Mouse (Mus musculus): ENCODE results near the gene Olfr214. TPM values are rescaled to one million over a fixed set of nuclear protein-coding genes. Genes with fewer than 3 reads are reported as not detected.
"Not testable (repeated sequence)": the region's sequence is repeated elsewhere in the genome, so short reads cannot be mapped to it uniquely, and the experiment has no call there.

Olfr214 gene
- not detected in 2 replicates for total RNA-seq (2014; rRNA removed)
- polyA plus RNA-seq (2012; rRNA removed): not detected in 2 replicates

- 84% methylated on average over 1 of the region's 1 CpGs for WGBS
- no peaks in the 10 kb centered on the region for H3K36me3 ChIP-seq (ENCODE audit: control insufficient read depth, insufficient read depth, low read length)
- DNase-seq (ENCODE audit: extremely low read depth, low read depth, low spot score): no peak
- no peak within 1 kb of the TSS for H3K9ac ChIP-seq (ENCODE audit: low read depth, low read length)
- H3K27me3 ChIP-seq (ENCODE audit: control insufficient read depth, insufficient read depth, low read length): peaks cover 2% of the 10 kb centered on the region; the same call in 1 of the 2 replicates
- H3K4me3 ChIP-seq (ENCODE audit: insufficient read depth, low read depth, low read length): no peak within 1 kb of the TSS
- H3K27ac ChIP-seq (replicated peaks; ENCODE audit: insufficient read depth, low read depth, low read length): no peak within 1 kb of the TSS
- TF ChIP-seq POLR2A (IDR thresholded peaks at IDR 0.05; ENCODE audit: extremely low read depth, insufficient read depth, low read length) (no peak), CTCF (IDR thresholded peaks at IDR 0.05; ENCODE audit: low read depth, low read length) (no peak)
- H3K4me1 ChIP-seq (ENCODE audit: control insufficient read depth, insufficient read depth, low read length): no peaks in the 10 kb centered on the region
- no peaks in the 10 kb centered on the region for H3K79me2 ChIP-seq (ENCODE audit: control insufficient read depth, insufficient read depth, low read length)
These were observed at the start of gene Olfr214 for GRCm38 (mm10) chr6:116553935-116554334. TSS of gene Olfr214 (plus strand) at chr6:116554235.

- H3K36me3 ChIP-seq (ENCODE audit: control insufficient read depth, insufficient read depth, low read length); DNase-seq (ENCODE audit: extremely low read depth, low read depth, low spot score); H3K9ac ChIP-seq (ENCODE audit: low read depth, low read length); H3K27me3 ChIP-seq (ENCODE audit: control insufficient read depth, insufficient read depth, low read length); H3K4me3 ChIP-seq (ENCODE audit: insufficient read depth, low read depth, low read length); H3K79me2 ChIP-seq (ENCODE audit: control insufficient read depth, insufficient read depth, low read length); H3K4me1 ChIP-seq (ENCODE audit: control insufficient read depth, insufficient read depth, low read length); H3K27ac ChIP-seq (replicated peaks; ENCODE audit: insufficient read depth, low read depth, low read length): not testable (repeated sequence)
- 92% methylated on average over 20 of the region's 20 CpGs for WGBS
These were observed 47.6 kb upstream of the Olfr214 start, which contains the start of gene Olfr212 for GRCm38 (mm10) chr6:116506302-116507003. TSS of gene Olfr212 (plus strand) at chr6:116506516.

GRCm38 (mm10) chr6:116514832-116515231 is 39.2 kb upstream of the Olfr214 start:
- no peaks in the 10 kb centered on the region for H3K79me2 ChIP-seq (ENCODE audit: control insufficient read depth, insufficient read depth, low read length)
- no peak overlapping the region for H3K4me3 ChIP-seq (ENCODE audit: insufficient read depth, low read depth, low read length)
- TF ChIP-seq CTCF (IDR thresholded peaks at IDR 0.05; ENCODE audit: low read depth, low read length) (no peak), POLR2A (IDR thresholded peaks at IDR 0.05; ENCODE audit: extremely low read depth, insufficient read depth, low read length) (no peak)
- H3K9ac ChIP-seq (ENCODE audit: low read depth, low read length): no peak overlapping the region
- no peaks in the 10 kb centered on the region for H3K36me3 ChIP-seq (ENCODE audit: control insufficient read depth, insufficient read depth, low read length)
- H3K27me3 ChIP-seq (ENCODE audit: control insufficient read depth, insufficient read depth, low read length): no peaks in the 10 kb centered on the region
- no peaks in the 10 kb centered on the region for H3K4me1 ChIP-seq (ENCODE audit: control insufficient read depth, insufficient read depth, low read length)
- no peak for DNase-seq (ENCODE audit: extremely low read depth, low read depth, low spot score)
- no peak overlapping the region for H3K27ac ChIP-seq (replicated peaks; ENCODE audit: insufficient read depth, low read depth, low read length)

GRCm38 (mm10) chr6:116538156-116538555 is 15.9 kb upstream of the Olfr214 start, which contains the start of gene Olfr213:
TSS of gene Olfr213 (plus strand) at chr6:116538456.
- no peak within 1 kb of the TSS for H3K9ac ChIP-seq (ENCODE audit: low read depth, low read length)
- no peaks in the 10 kb centered on the region for H3K27me3 ChIP-seq (ENCODE audit: control insufficient read depth, insufficient read depth, low read length)
- no peak within 1 kb of the TSS for H3K4me3 ChIP-seq (ENCODE audit: insufficient read depth, low read depth, low read length)
- H3K4me1 ChIP-seq (ENCODE audit: control insufficient read depth, insufficient read depth, low read length): no peaks in the 10 kb centered on the region
- WGBS: 83% methylated on average over 1 of the region's 1 CpGs
- no peak within 1 kb of the TSS for H3K27ac ChIP-seq (replicated peaks; ENCODE audit: insufficient read depth, low read depth, low read length)
- no peak for DNase-seq (ENCODE audit: extremely low read depth, low read depth, low spot score)
- H3K79me2 ChIP-seq (ENCODE audit: control insufficient read depth, insufficient read depth, low read length): no peaks in the 10 kb centered on the region
- TF ChIP-seq CTCF (IDR thresholded peaks at IDR 0.05; ENCODE audit: low read depth, low read length) (no peak), POLR2A (IDR thresholded peaks at IDR 0.05; ENCODE audit: extremely low read depth, insufficient read depth, low read length) (no peak)
- no peaks in the 10 kb centered on the region for H3K36me3 ChIP-seq (ENCODE audit: control insufficient read depth, insufficient read depth, low read length)

- 70% methylated on average over 2 of the region's 2 CpGs for WGBS
- Histone ChIP-seq H3K4me1 (ENCODE audit: control insufficient read depth, insufficient read depth, low read length) (no peaks in the 10 kb centered on the region), H3K27me3 (ENCODE audit: control insufficient read depth, insufficient read depth, low read length) (no peaks in the 10 kb centered on the region), H3K9ac (ENCODE audit: low read depth, low read length) (no peak overlapping the region), H3K36me3 (ENCODE audit: control insufficient read depth, insufficient read depth, low read length) (no peaks in the 10 kb centered on the region), H3K27ac (replicated peaks; ENCODE audit: insufficient read depth, low read depth, low read length) (no peak overlapping the region), H3K79me2 (ENCODE audit: control insufficient read depth, insufficient read depth, low read length) (no peaks in the 10 kb centered on the region), H3K4me3 (ENCODE audit: insufficient read depth, low read depth, low read length) (no peak overlapping the region)
- DNase-seq (ENCODE audit: extremely low read depth, low read depth, low spot score): no peak
- no peak for TF ChIP-seq POLR2A (IDR thresholded peaks at IDR 0.05; ENCODE audit: extremely low read depth, insufficient read depth, low read length)
- TF ChIP-seq CTCF (IDR thresholded peaks at IDR 0.05; ENCODE audit: low read depth, low read length): no peak
These were observed 11.5 kb upstream of the Olfr214 start for GRCm38 (mm10) chr6:116542500-116542899.

- not testable (repeated sequence) for DNase-seq (ENCODE audit: extremely low read depth, low read depth, low spot score); H3K4me3 ChIP-seq (ENCODE audit: insufficient read depth, low read depth, low read length); H3K9ac ChIP-seq (ENCODE audit: low read depth, low read length); H3K36me3 ChIP-seq (ENCODE audit: control insufficient read depth, insufficient read depth, low read length); H3K4me1 ChIP-seq (ENCODE audit: control insufficient read depth, insufficient read depth, low read length); H3K79me2 ChIP-seq (ENCODE audit: control insufficient read depth, insufficient read depth, low read length); H3K27me3 ChIP-seq (ENCODE audit: control insufficient read depth, insufficient read depth, low read length); H3K27ac ChIP-seq (replicated peaks; ENCODE audit: insufficient read depth, low read depth, low read length)
- 95% methylated on average over 11 of the region's 11 CpGs for WGBS
These were observed 3.2 kb upstream of the Olfr214 start, which contains the start of gene Gm5580 for GRCm38 (mm10) chr6:116550841-116551240. TSS of gene Gm5580 (plus strand) at chr6:116551141.

Measured in liver, adult 2 months (tissue).